Mouse (Mus musculus): ENCODE measurements around the gene Dok1. TPM values are rescaled to one million over a fixed set of nuclear protein-coding genes. Genes with fewer than 3 reads are reported as not detected.

Dok1 gene
- polyA plus RNA-seq (2014; fragmentation: Illumina TruSeq; extraction: RNeasy Lipid Tissue Mini Kit (QIAGEN cat#74804); ENCODE audit: low read depth, low replicate concordance), result 25.7 TPM

GRCm38 (mm10) chr6:83033249-83034185 lies at the start of gene Dok1, which contains the start of gene Loxl3:
Dok1 (minus strand) TSS chr6:83033471.
Loxl3 (plus strand) TSS chr6:83034173.

GRCm38 (mm10) chr6:83077630-83078323 lies 44.5 kb upstream of the Dok1 start, which contains the start of gene Pcgf1:
Pcgf1 (plus strand) TSS chr6:83077869.

GRCm38 (mm10) chr6:83070247-83070310 lies 36.8 kb upstream of the Dok1 start, which contains the start of gene Tlx2:
Tlx2 (minus strand) TSS chr6:83070293.

GRCm38 (mm10) chr6:83057790-83058189 lies 24.5 kb upstream of the Dok1 start, which contains the start of gene Dqx1:
Dqx1 (plus strand) TSS chr6:83057844.

GRCm38 (mm10) chr6:83054871-83055431 lies 21.7 kb upstream of the Dok1 start, which contains the start of gene Htra2:
Htra2 (minus strand) TSS chr6:83055273.

GRCm38 (mm10) chr6:83054074-83054851 lies 21.0 kb upstream of the Dok1 start, which contains the start of gene Aup1:
Aup1 (plus strand) TSS chr6:83054521.

Other genes starting within 250 kb of the Dok1 start
- gene Sema4f, start 93.7 kb downstream of the Dok1 start, polyA plus RNA-seq (2014; fragmentation: Illumina TruSeq; extraction: RNeasy Lipid Tissue Mini Kit (QIAGEN cat#74804); ENCODE audit: low read depth, low replicate concordance), result 0.48 TPM
- 4.6 TPM for gene M1ap, start 86.6 kb downstream of the Dok1 start, polyA plus RNA-seq (2014; fragmentation: Illumina TruSeq; extraction: RNeasy Lipid Tissue Mini Kit (QIAGEN cat#74804); ENCODE audit: low read depth, low replicate concordance)
- gene Loxl3, start 702 bp upstream of the Dok1 start, polyA plus RNA-seq (2014; fragmentation: Illumina TruSeq; extraction: RNeasy Lipid Tissue Mini Kit (QIAGEN cat#74804); ENCODE audit: low read depth, low replicate concordance), result 11.2 TPM
- 147 TPM for gene Aup1, start 21.1 kb upstream of the Dok1 start, polyA plus RNA-seq (2014; fragmentation: Illumina TruSeq; extraction: RNeasy Lipid Tissue Mini Kit (QIAGEN cat#74804); ENCODE audit: low read depth, low replicate concordance)
- gene Htra2, start 21.8 kb upstream of the Dok1 start, polyA plus RNA-seq (2014; fragmentation: Illumina TruSeq; extraction: RNeasy Lipid Tissue Mini Kit (QIAGEN cat#74804); ENCODE audit: low read depth, low replicate concordance), result 32.7 TPM
- gene Dqx1, start 24.4 kb upstream of the Dok1 start, polyA plus RNA-seq (2014; fragmentation: Illumina TruSeq; extraction: RNeasy Lipid Tissue Mini Kit (QIAGEN cat#74804); ENCODE audit: low read depth, low replicate concordance), result 1.6 TPM
- gene Tlx2, start 36.8 kb upstream of the Dok1 start, polyA plus RNA-seq (2014; fragmentation: Illumina TruSeq; extraction: RNeasy Lipid Tissue Mini Kit (QIAGEN cat#74804); ENCODE audit: low read depth, low replicate concordance), result not detected
- gene Pcgf1, start 44.4 kb upstream of the Dok1 start, polyA plus RNA-seq (2014; fragmentation: Illumina TruSeq; extraction: RNeasy Lipid Tissue Mini Kit (QIAGEN cat#74804); ENCODE audit: low read depth, low replicate concordance), result 14.9 TPM
- 1.5 TPM for gene Lbx2, start 52.9 kb upstream of the Dok1 start, polyA plus RNA-seq (2014; fragmentation: Illumina TruSeq; extraction: RNeasy Lipid Tissue Mini Kit (QIAGEN cat#74804); ENCODE audit: low read depth, low replicate concordance)
- 3.6 TPM for gene Ccdc142, start 68.1 kb upstream of the Dok1 start, polyA plus RNA-seq (2014; fragmentation: Illumina TruSeq; extraction: RNeasy Lipid Tissue Mini Kit (QIAGEN cat#74804); ENCODE audit: low read depth, low replicate concordance)
- 3.8 TPM for gene Gm42688, start 68.1 kb upstream of the Dok1 start, polyA plus RNA-seq (2014; fragmentation: Illumina TruSeq; extraction: RNeasy Lipid Tissue Mini Kit (QIAGEN cat#74804); ENCODE audit: low read depth, low replicate concordance)
- 73.1 TPM for gene Mrpl53, start 75.6 kb upstream of the Dok1 start, polyA plus RNA-seq (2014; fragmentation: Illumina TruSeq; extraction: RNeasy Lipid Tissue Mini Kit (QIAGEN cat#74804); ENCODE audit: low read depth, low replicate concordance)
- 34.0 TPM for gene Mogs, start 82.0 kb upstream of the Dok1 start, polyA plus RNA-seq (2014; fragmentation: Illumina TruSeq; extraction: RNeasy Lipid Tissue Mini Kit (QIAGEN cat#74804); ENCODE audit: low read depth, low replicate concordance)
- gene Wbp1, start 88.1 kb upstream of the Dok1 start, polyA plus RNA-seq (2014; fragmentation: Illumina TruSeq; extraction: RNeasy Lipid Tissue Mini Kit (QIAGEN cat#74804); ENCODE audit: low read depth, low replicate concordance), result 99.3 TPM
- 26.8 TPM for gene Ino80b, start 92.0 kb upstream of the Dok1 start, polyA plus RNA-seq (2014; fragmentation: Illumina TruSeq; extraction: RNeasy Lipid Tissue Mini Kit (QIAGEN cat#74804); ENCODE audit: low read depth, low replicate concordance)
- gene Rtkn, start 102.0 kb upstream of the Dok1 start, polyA plus RNA-seq (2014; fragmentation: Illumina TruSeq; extraction: RNeasy Lipid Tissue Mini Kit (QIAGEN cat#74804); ENCODE audit: low read depth, low replicate concordance), result 21.8 TPM
- gene Wdr54, start 122.9 kb upstream of the Dok1 start, polyA plus RNA-seq (2014; fragmentation: Illumina TruSeq; extraction: RNeasy Lipid Tissue Mini Kit (QIAGEN cat#74804); ENCODE audit: low read depth, low replicate concordance), result 3.0 TPM
- 14.5 TPM for gene 1700003E16Rik, start 122.9 kb upstream of the Dok1 start, polyA plus RNA-seq (2014; fragmentation: Illumina TruSeq; extraction: RNeasy Lipid Tissue Mini Kit (QIAGEN cat#74804); ENCODE audit: low read depth, low replicate concordance)
- 74.4 TPM for gene Dctn1, start 132.4 kb upstream of the Dok1 start, polyA plus RNA-seq (2014; fragmentation: Illumina TruSeq; extraction: RNeasy Lipid Tissue Mini Kit (QIAGEN cat#74804); ENCODE audit: low read depth, low replicate concordance)
- 1.2 TPM for gene Slc4a5, start 186.4 kb upstream of the Dok1 start, polyA plus RNA-seq (2014; fragmentation: Illumina TruSeq; extraction: RNeasy Lipid Tissue Mini Kit (QIAGEN cat#74804); ENCODE audit: low read depth, low replicate concordance)